Mouse (Mus musculus): ENCODE measurements around the gene Ankrd63.

The Ankrd63 gene

DNA sequence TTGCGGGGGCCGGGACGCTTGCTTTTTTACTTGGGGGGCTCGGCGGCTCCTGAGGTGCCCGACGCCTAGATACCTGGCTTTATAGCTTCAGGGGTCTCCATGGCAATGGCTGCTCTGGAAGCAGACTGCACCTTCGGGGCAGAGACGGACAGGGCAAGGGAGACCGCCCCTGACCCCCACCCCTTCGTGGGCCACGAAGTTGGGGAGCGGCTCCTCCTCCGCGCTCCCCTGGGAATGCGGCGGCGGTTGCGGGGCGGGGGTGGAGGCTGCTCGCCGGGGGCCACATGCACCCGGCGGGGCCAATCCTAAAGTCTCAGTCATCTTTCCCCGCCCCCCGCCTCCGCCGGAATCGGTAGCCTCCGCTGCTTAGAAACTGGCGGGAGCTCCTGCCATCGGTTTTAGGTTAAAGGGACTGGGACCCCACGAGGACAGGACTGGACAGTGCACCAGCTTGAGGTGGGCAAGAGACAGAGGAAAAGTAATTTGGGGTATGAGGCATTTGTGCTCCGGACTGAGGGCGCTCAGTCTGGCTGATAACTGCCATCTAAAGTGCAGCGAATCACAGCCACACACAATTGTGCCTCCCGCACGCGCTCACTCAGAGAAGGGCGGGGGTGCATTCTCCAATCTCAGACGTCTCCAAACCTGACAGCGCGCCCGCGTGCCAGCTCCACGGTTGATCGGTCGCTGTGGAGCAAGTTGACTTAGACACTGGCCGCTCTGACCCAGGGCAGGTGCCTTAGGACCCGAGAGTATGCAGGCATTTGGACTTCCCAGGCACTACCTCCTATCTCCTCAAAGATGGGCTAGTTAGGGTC is at the start of gene Ankrd63:
Gene Ankrd63 (minus strand): TSS at position 51 of the 818 bp plus-strand sequence.
- no peak for DNase-seq

- DNase-seq, result no peak
Measured at GRCm38 (mm10) chr2:118752792-118753108, 49.0 kb upstream of the Ankrd63 start.

GRCm38 (mm10) chr2:118751896-118752791 is 48.4 kb upstream of the Ankrd63 start:
- no peak for DNase-seq

DNA sequence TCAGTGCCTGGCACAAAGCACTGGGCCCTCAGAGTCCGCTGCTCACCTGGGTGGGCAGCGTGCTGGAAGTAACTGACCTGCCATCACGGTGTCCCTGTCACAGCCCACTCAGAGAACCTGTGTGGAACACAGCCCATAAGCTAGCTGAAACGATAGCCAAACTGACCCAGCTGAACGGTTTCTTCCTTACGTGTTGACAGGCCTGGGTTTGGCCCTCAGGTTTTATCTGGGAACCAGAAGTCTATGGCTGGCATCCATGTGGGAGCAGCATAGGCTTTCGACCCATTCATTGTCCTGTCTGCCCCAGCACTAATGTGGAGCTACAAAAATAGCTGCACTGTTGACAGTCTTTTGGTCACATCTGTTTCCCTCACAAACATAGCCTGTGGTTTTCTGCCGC is 46.7 kb upstream of the Ankrd63 start:
- DNase-seq, result no peak

DNA sequence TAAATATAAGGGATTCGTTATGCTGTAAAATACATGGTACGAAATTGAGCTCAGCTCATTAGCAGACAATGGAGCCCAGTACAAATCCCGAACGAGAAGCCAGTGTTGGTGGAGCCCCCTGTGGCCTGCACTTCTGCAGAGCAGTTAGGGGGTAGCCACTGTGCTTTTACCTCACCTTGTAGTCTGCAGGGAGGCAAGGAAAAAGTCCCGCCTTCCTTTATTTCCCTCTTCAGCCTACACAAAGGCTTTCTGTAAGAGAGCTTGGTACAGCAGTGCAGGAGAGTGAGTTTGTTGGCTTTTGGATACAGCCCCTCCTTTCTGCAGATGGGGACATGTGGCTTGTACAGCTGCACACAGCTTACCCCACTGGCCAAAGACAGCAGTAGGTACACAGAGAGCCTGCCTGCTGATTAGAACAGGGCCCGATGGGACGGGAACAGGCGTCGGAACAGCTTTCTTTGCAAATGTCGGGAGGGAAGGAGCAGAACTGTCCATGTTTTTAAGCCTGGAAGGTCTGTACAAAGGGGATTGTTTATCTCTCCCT is 45.6 kb upstream of the Ankrd63 start:
- DNase-seq, result no peak

DNA sequence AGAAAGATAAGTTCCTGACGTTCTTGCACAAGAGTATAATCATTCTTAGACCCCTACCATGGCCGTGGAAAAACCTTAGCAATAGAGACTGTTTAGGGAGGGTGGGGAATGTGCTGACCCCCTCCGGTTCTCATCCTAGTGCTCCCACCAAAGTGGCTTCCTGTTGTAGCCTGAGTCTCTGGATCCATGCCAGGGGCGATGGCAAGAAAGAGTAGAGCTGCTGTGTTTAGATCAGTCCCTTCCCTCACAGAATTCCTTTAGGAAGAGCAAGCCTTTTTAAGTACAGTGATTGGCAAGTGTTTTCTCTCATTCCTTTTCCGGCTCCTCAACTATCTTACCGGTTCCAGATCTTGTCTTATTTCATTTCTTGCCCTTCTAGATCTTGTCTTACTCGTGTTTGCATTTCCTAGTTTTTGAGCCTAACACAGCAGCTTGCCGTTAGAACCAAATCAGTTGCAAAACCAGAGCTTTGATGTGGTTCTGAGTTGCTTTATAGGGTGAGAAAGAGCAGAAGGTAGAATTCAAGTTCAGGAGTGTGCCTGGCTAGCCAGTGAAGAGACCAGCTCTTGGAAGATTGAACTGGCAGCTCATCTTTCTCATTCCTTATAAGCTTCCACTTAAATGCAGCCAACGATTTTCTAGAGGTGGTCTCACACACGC is 43.7 kb upstream of the Ankrd63 start:
- peak; percentile 49 to 50 for DNase-seq

- peak; percentile 47 to 54 for DNase-seq
Measured at GRCm38 (mm10) chr2:118745915-118746901, 42.4 kb upstream of the Ankrd63 start.

GRCm38 (mm10) chr2:118745232-118745884 is 41.6 kb upstream of the Ankrd63 start, which contains the start of gene Inafm2:
Inafm2 (plus strand) TSS chr2:118745758.
- DNase-seq, result peak; percentile 86 to 92

DNA sequence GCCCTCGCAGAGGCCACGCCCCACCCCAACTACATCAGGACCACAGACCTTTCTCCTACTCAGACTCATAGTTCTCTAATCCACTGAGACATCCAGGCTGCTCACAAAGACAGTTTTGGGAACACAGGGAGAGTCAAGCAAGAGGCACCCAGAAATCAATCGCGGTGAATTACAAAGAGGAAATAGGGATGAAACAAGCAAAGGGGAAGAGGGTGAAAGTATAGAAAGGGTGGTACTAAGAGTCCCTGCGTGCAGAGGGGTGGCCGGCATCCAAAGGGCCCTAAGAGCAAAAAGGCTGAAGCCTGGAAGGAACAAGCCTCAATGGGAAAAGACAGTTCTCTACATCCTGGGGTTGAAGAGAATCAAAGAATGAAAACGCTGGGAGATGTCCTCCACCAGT is 40.9 kb upstream of the Ankrd63 start:
- DNase-seq, result no peak

- peak in 1 of 2 experiments; percentile 50 for DNase-seq
Measured at GRCm38 (mm10) chr2:118743261-118743943, 39.6 kb upstream of the Ankrd63 start.

DNA sequence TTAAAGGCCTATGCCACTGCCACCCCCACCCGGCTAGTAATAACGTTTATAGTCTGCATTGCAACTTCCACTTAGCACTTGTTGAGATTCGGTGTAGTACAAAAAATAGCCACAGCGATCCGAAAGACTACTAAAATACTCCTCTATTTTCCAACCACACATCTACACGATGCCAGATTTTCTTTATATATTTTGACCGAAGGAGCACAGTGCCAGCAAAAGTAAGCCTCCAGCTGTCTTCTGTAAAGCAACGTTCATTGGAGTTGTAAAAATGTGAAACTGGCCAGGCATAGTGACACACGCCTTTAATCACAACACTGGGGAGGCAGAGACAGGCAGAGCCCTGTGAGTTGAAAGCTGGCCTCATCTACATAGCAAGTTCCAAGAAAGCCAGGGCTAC is 37.4 kb upstream of the Ankrd63 start:
- no peak for DNase-seq

DNA sequence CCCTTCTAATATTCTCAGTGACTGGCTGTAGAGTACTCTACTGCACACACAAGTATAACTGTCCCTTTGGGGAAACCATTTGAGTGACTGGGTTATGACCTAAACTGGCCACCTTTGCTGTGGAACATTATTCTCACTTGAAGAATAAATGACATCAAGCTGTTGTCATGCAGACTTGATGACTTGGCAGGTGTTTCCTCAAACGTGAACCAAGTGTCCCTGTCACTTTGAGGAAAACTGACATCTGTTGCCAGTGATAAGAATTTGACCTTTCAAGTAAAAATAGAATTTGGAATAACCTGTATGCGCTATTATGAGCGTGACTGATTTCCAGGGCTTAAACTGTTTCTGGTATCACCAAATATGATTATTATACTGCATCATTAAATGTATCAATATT is 36.6 kb upstream of the Ankrd63 start:
- DNase-seq, result no peak

GRCm38 (mm10) chr2:118733341-118733740 is 29.6 kb upstream of the Ankrd63 start:
- DNase-seq, result no peak

GRCm38 (mm10) chr2:118731981-118732380 is 28.2 kb upstream of the Ankrd63 start:
- DNase-seq, result no peak

DNA sequence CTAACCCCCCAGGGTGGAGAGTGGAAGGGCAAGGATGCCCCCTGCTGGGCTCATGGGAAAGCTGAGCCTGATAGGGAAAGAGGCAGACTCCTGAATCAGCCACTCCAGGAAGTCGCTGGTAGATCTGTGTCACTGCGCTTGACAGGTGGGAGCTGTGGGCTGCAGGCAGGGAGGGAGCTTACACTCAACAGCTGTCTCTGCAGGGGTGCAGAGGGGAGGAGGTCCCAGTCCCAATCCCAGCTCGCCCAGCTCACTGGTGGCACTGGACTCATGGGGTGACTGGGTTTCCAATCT is 26.8 kb upstream of the Ankrd63 start:
- peak in 1 of 2 experiments; percentile 29 for DNase-seq

DNA sequence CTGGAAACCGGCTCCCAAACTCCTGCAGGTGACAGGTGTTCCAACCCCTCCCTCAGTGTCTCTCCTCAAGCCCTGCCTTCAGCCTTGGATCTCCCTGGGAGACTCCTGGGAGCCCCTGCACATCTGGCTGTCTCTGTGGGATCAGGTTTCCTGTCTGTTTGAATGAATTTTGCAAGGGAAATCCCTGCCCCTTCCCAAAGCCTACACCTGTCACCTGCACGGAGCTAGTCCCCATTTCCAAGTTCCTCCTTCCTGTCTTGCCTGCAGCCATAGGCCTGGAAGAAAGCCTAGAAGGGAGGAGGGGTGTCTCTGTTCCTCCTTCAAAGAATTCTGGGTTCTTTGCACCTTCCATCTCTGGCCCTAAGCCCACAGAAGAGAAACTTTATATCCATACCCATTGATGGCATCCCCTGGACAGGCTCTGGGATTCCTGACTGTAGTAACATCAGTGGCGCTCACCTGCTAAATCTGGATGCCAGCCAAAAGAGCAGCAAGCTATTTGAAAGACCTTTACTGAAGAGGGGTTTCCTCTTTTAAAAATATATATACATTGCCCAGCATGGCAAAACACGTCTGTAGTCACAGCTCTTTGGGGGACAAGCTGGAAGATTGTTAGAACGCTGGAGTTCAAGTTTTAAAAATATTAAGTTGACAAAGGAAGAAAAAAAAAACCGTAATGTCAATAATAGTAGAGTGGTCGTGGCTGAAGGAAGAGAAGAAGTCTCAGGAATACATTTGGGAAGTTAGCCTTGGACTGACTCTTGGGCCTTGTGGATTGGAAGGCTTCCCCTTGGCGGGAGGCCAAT is 26.3 kb upstream of the Ankrd63 start:
- no peak for DNase-seq

- no peak for DNase-seq
Measured at GRCm38 (mm10) chr2:118729194-118729593, 25.4 kb upstream of the Ankrd63 start.

DNA sequence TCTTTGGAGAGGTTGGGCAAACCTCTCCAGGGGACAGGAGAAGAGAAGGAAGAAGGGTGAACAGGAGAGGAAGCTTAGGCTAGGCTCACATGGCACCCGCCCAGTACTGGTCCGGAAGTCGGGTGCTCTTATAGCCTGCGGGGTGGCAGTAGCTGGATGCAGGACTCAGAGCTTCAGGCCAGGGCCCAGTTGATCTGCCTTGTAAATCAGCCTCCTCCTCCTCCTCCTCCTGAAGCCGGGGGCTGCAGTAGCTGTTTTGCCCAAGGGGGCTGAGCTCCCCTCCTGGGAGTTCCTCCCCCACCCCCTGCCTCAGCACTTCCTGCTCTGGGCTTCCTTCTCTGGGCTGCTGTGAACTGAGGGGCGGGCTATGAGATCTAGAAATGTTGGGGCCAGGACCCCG is 24.6 kb upstream of the Ankrd63 start, which contains the start of gene Plcb2:
Gene Plcb2 (minus strand): TSS at position 102 of the 400 bp plus-strand sequence.
- DNase-seq, result no peak

DNA sequence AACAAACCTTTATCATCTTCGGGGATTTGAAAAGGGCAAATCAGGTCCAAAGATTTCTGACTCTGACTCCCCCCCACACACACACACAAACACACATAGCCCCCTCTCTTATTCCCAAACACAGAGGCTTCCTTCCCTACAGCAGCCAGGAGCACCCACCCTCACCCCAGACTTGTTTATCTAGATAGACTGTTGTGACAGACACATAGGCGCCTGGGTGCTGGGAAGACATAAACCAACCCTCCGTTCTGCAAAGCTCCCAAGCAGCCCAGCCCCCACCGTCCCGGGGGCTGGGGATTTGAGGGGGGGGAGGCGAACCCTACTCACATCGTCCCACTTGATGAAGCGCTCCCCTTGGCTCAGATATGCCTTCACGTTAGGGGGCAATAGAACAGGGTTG is 24.1 kb upstream of the Ankrd63 start:
- no peak for DNase-seq

GRCm38 (mm10) chr2:118726873-118727272 is 23.1 kb upstream of the Ankrd63 start:
- DNase-seq, result no peak

All from cerebellum, postnatal 36 days (tissue).